Mouse (Mus musculus) CH12.LX (cell line): ENCODE results near the gene Arhgef2. TPM values are rescaled to one million over a fixed set of nuclear protein-coding genes. Genes with fewer than 3 reads are reported as not detected.

ENCODE experiments used
- DNase-seq: peaks from one replicate; pipeline ENCODE4 v3.0.0-alpha.2; 2013; ENCODE audit errors: extremely low read depth
- H3K27ac ChIP-seq: 2 replicates; pipeline ENCODE4 v1.5.1; 2012; ENCODE audit warnings: low read depth, mild to moderate bottlenecking, control low read depth, moderate library complexity; ENCODE audit not compliant: insufficient read depth
- H3K27me3 ChIP-seq: replicated peaks from 2 replicates; pipeline ENCODE3; 2012; ENCODE audit warnings: inconsistent platforms
- H3K36me3 ChIP-seq, 2 experiments: replicated peaks in 1 of 2; 2 replicates each; pipeline versions ENCODE3 to v1.6.1; 2012; ENCODE audit warnings: inconsistent platforms in 1 of 2, low read length in 1 of 2, mild to moderate bottlenecking in 1 of 2, mixed read lengths in 1 of 2, moderate library complexity in 1 of 2; ENCODE audit not compliant: control insufficient read depth in 1 of 2, insufficient read depth in 1 of 2
- H3K4me1 ChIP-seq, 2 experiments: 2 replicates each; pipeline ENCODE4 v1.6.1; 2012; ENCODE audit warnings: inconsistent platforms in 1 of 2, moderate library complexity in 1 of 2; ENCODE audit not compliant: insufficient read depth in 2 of 2, control insufficient read depth in 1 of 2
- H3K4me2 ChIP-seq: 2 replicates; pipeline ENCODE4 v1.6.1; 2012; ENCODE audit warnings: low read depth, mild to moderate bottlenecking, control low read depth; ENCODE audit not compliant: poor library complexity, insufficient read depth, severe bottlenecking
- H3K4me3 ChIP-seq, 3 experiments: fragments of 150-350 bp in 1 of 3; sonication (generic) in 1 of 3; replicated peaks in 1 of 3; 2 replicates each; pipeline versions ENCODE3 to v1.5.1; 2011 to 2012; ENCODE audit warnings: low read depth in 2 of 3, low read length in 2 of 3, mild to moderate bottlenecking in 2 of 3, moderate library complexity in 2 of 3, control low read depth in 1 of 3, improper control_type of control experiment in 1 of 3, inconsistent platforms in 1 of 3, mixed read lengths in 1 of 3; ENCODE audit not compliant: poor library complexity in 1 of 3
- H3K79me2 ChIP-seq: replicated peaks from 2 replicates; pipeline ENCODE4 v1.6.1; 2012; ENCODE audit warnings: mild to moderate bottlenecking, moderate library complexity; ENCODE audit not compliant: control insufficient read depth, poor library complexity, insufficient read depth, severe bottlenecking; ENCODE audit errors: extremely low read depth
- H3K9ac ChIP-seq: 2 replicates; pipeline ENCODE4 v1.6.1; 2012; ENCODE audit warnings: low read depth, mild to moderate bottlenecking, control low read depth, moderate library complexity; ENCODE audit not compliant: insufficient read depth
- H3K9me3 ChIP-seq: replicated peaks from 2 replicates; pipeline ENCODE3; 2012; ENCODE audit warnings: low read length, inconsistent platforms, mixed read lengths
- BHLHE40 ChIP-seq: IDR thresholded peaks from 2 replicates; pipeline ENCODE4 v1.6.1; 2011; ENCODE audit warnings: mild to moderate bottlenecking, low read depth, low read length, improper control_type of control experiment
- CTCF ChIP-seq, 2 experiments: IDR thresholded peaks in 1 of 2; conservative IDR thresholded peaks in 1 of 2; 2 replicates each; pipeline ENCODE4 v1.5.1; 2011 to 2012; ENCODE audit warnings: low read depth in 2 of 2, low read length in 2 of 2, improper control_type of control experiment in 1 of 2, inconsistent platforms in 1 of 2, mild to moderate bottlenecking in 1 of 2, moderate library complexity in 1 of 2
- ELF1 ChIP-seq: IDR thresholded peaks from 2 replicates; pipeline ENCODE4 v1.6.1; 2014; ENCODE audit warnings: low read depth, mild to moderate bottlenecking, inconsistent platforms, low read length, improper control_type of control experiment
- ETS1 ChIP-seq: conservative IDR thresholded peaks from 2 replicates; pipeline ENCODE4 v1.6.1; 2012; ENCODE audit warnings: low read depth, mild to moderate bottlenecking, inconsistent platforms, low read length, improper control_type of control experiment, moderate library complexity
- GABPA ChIP-seq: IDR thresholded peaks from 2 replicates; pipeline ENCODE4 v1.6.1; 2012; ENCODE audit warnings: low read depth, low read length, improper control_type of control experiment, inconsistent platforms; ENCODE audit not compliant: insufficient replicate concordance
- HCFC1 ChIP-seq: IDR thresholded peaks from 2 replicates; pipeline ENCODE4 v1.6.1; 2012; ENCODE audit warnings: low read depth, mild to moderate bottlenecking, inconsistent platforms, low read length, improper control_type of control experiment
- IRF4 ChIP-seq: IDR thresholded peaks from 2 replicates; pipeline ENCODE4 v1.6.1; 2014; ENCODE audit warnings: low read depth, mild to moderate bottlenecking, inconsistent platforms, low read length, improper control_type of control experiment
- JUND ChIP-seq: conservative IDR thresholded peaks from 2 replicates; pipeline ENCODE4 v1.6.1; 2011; ENCODE audit warnings: low read depth, low read length, improper control_type of control experiment
- MXI1 ChIP-seq: IDR thresholded peaks from 2 replicates; pipeline ENCODE4 v1.6.1; 2011; ENCODE audit warnings: mild to moderate bottlenecking, low read depth, low read length, improper control_type of control experiment
- MYC ChIP-seq: IDR thresholded peaks from 2 replicates; pipeline ENCODE4 v1.6.1; 2011; ENCODE audit warnings: low read depth, mild to moderate bottlenecking, improper control_type of control experiment, low read length
- NELFE ChIP-seq: IDR thresholded peaks from 2 replicates; pipeline ENCODE4 v1.6.1; 2011; ENCODE audit warnings: low read depth, low read length, improper control_type of control experiment
- RAD21 ChIP-seq: IDR thresholded peaks from 2 replicates; pipeline ENCODE4 v1.6.1; 2011; ENCODE audit warnings: low read depth, mild to moderate bottlenecking, low read length, improper control_type of control experiment, moderate library complexity
- RCOR1 ChIP-seq: conservative IDR thresholded peaks from 2 replicates; pipeline ENCODE4 v1.6.1; 2012; ENCODE audit warnings: low read depth, mild to moderate bottlenecking, inconsistent platforms, low read length, improper control_type of control experiment
- SIN3A ChIP-seq: IDR thresholded peaks from 2 replicates; pipeline ENCODE4 v1.6.1; 2012; ENCODE audit warnings: low read length, improper control_type of control experiment, inconsistent platforms
- SMC3 ChIP-seq: IDR thresholded peaks from 2 replicates; pipeline ENCODE4 v1.6.1; 2011; ENCODE audit warnings: low read depth, low read length, improper control_type of control experiment
- UBTF ChIP-seq: IDR thresholded peaks from 2 replicates; pipeline ENCODE4 v1.6.1; 2012; ENCODE audit warnings: low read depth, mild to moderate bottlenecking, inconsistent platforms, low read length, improper control_type of control experiment, moderate library complexity
- ZC3H11A ChIP-seq: IDR thresholded peaks from 2 replicates; pipeline ENCODE4 v1.6.1; 2012; ENCODE audit warnings: low read depth, mild to moderate bottlenecking, inconsistent platforms, low read length, improper control_type of control experiment
- dilution Hi-C: fragments of 300-500 bp; cut with MboI; formaldehyde crosslinking; loops from 2 replicates; pipeline ENCODE4 v1.14.3; 2020; ENCODE audit warnings: low sequenced_read_pairs; ENCODE audit not compliant: extremely low pct_unique_long_range_greater_than_20kb, extremely low pct_ligation_motif_present
- in situ Hi-C: fragments of 300-500 bp; cut with MboI; formaldehyde crosslinking; loops from 3 replicates; pipeline ENCODE4 v1.14.3; 2019; ENCODE audit warnings: low sequenced_read_pairs, low pct_ligation_motif_present, low pct_unique_long_range_greater_than_20kb, mixed read lengths
- polyA plus RNA-seq: library from polyadenylated mRNA; unstranded; fragments of >175 nt; gene quantifications from 2 replicates; pipeline ENCODE4 v1.2.1, GENCODE M21; 2012; ENCODE audit warnings: low read depth; ENCODE audit not compliant: insufficient read length
- total RNA-seq, 2 experiments: library from RNA; depleted of rRNA; stranded (reverse); fragments of 300-350 nt in 1 of 2; fragments of >200 nt in 1 of 2; gene quantifications; 2 replicates each; pipeline ENCODE4 v1.2.3; 2012 to 2014

The Arhgef2 gene
- total and polyA plus RNA-seq, 3 experiments: 18.5 to 43.9 (median 43.1) TPM

DNA sequence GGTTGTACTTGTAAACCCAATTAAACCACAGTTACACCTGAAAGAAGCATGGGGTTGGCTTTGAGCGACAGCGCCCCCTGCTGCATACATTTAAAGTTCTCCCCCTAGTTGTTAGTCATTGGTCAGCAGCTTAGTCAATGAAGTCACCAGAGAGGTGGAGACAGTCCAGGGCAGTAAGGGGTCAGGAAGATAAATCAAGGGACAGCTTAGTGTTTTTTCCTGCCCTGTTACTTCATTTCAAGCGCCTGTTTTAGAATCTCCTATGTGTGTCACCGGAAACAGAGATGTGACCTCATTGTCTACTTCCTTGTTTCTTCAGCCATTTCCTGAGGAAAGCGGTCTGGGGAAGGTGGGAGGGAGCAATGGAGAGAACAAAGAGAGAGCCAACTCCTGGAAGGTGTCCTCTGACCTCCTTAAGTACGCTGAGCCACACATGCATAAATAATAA is 2.0 kb upstream of the Arhgef2 start:
- H3K9ac ChIP-seq: no peak overlapping the region
- no peak overlapping the region for H3K27ac ChIP-seq
- peak; percentile 84 to 95 for TF ChIP-seq CTCF (conservative IDR thresholded peaks at IDR 0.05 in 1 of 2, IDR thresholded peaks at IDR 0.05 in 1 of 2; ENCODE audit: low read depth in 2 of 2, low read length in 2 of 2)
- no peak for TF ChIP-seq MXI1
- peak; percentile 49; the same call in 1 of the 2 replicates for TF ChIP-seq IRF4
- TF ChIP-seq RAD21: peak; percentile 74
- TF ChIP-seq NELFE: no peak
- TF ChIP-seq SMC3: peak; percentile 87
- TF ChIP-seq BHLHE40: 0 out of 2 replicates have a peak, but pooled peaks have one; percentile 4
- TF ChIP-seq MYC: 0 out of 2 replicates have a peak, but pooled peaks have one; percentile 41
- no peak for TF ChIP-seq UBTF
- dilution Hi-C loops: no loop called here
- no peaks in the 10 kb centered on the region for H3K9me3 ChIP-seq
- H3K4me3 ChIP-seq: no peak overlapping the region
- no peaks in the 10 kb centered on the region for H3K36me3 ChIP-seq
- H3K79me2 ChIP-seq: no peaks in the 10 kb centered on the region
- no peaks in the 10 kb centered on the region for H3K27me3 ChIP-seq
- in situ Hi-C loops: loop anchor here (25.0 kb wide), 1 partner anchor 134 kb away; no protein-coding TSS in a partner anchor
- no peak overlapping the region for H3K4me2 ChIP-seq
- peaks cover 2 to 31% of the 10 kb centered on the region in 2 experiments; a peak in 2 of 4 replicates for H3K4me1 ChIP-seq
- DNase-seq: peak; percentile 71

DNA sequence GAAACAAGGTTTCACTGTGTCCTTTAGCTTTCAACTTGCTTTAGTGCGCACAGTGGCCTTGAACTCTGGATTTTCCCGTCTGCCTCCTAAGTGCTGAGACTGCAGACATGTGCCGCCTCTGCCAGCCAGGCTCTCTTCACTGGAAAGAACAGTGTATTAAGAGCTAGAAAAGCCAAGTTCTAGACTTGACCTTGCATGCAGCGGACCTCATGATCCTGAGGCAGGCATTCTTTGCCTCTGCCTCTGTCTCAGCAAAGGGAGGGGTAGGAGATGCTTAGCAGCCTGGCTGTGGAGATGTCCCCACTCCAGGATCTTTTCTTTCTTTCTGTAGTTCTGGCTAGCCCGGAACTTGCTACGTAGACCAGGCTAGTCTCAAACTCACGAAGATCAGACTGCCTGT is 903 bp upstream of the Arhgef2 start:
- H3K4me2 ChIP-seq: no peak overlapping the region
- no peak overlapping the region for H3K4me3 ChIP-seq
- DNase-seq: no peak
- in situ Hi-C loops: loop anchor here (25.0 kb wide), 1 partner anchor 132 kb away; no protein-coding TSS in a partner anchor
- no peaks in the 10 kb centered on the region for H3K27me3 ChIP-seq
- no peaks in the 10 kb centered on the region for H3K79me2 ChIP-seq
- no peak for TF ChIP-seq IRF4
- TF ChIP-seq RCOR1: no peak
- TF ChIP-seq HCFC1: no peak
- no peak for TF ChIP-seq ETS1
- no peak for TF ChIP-seq JUND
- no peak for TF ChIP-seq ELF1
- no peak for TF ChIP-seq UBTF
- TF ChIP-seq GABPA: no peak
- TF ChIP-seq ZC3H11A: no peak
- TF ChIP-seq SIN3A: no peak
- no peaks in the 10 kb centered on the region for H3K36me3 ChIP-seq
- H3K4me1 ChIP-seq: peaks cover 2 to 36% of the 10 kb centered on the region in 2 experiments; a peak in 2 of 4 replicates
- H3K9me3 ChIP-seq: no peaks in the 10 kb centered on the region
- no peak overlapping the region for H3K27ac ChIP-seq
- H3K9ac ChIP-seq: no peak overlapping the region
- dilution Hi-C loops: no loop called here
